Mouse (Mus musculus): ENCODE results near the gene Abcc3.

- no peak for TF ChIP-seq CTCF (IDR thresholded peaks at IDR 0.05; ENCODE audit: borderline replicate concordance, insufficient read depth, low read length)
- no peak for TF ChIP-seq POLR2A (IDR thresholded peaks at IDR 0.05; ENCODE audit: low read depth, low read length)
Observed at GRCm38 (mm10) chr11:94324618-94325017, 68.2 kb downstream of the Abcc3 start.

All from embryonic fibroblast, embryonic 13.5 days (primary cell).